Mouse (Mus musculus): ENCODE measurements at regions not wholly inside any gene's neighbourhood (a gene's known extent, or its start where the extent isn't known, plus 50 kb on each side); places are given as distances from the start of the nearest gene placed in this dataset.
"Not testable (repeated sequence)": the region's sequence is repeated elsewhere in the genome, so short reads cannot be mapped to it uniquely, and the experiment has no call there.

- not testable (repeated sequence) for DNase-seq (ENCODE audit: low spot score in 2 of 2)
Observed at GRCm38 (mm10) chr16:56323828-56324227, 119.7 kb downstream of the Impg2 start.

DNA sequence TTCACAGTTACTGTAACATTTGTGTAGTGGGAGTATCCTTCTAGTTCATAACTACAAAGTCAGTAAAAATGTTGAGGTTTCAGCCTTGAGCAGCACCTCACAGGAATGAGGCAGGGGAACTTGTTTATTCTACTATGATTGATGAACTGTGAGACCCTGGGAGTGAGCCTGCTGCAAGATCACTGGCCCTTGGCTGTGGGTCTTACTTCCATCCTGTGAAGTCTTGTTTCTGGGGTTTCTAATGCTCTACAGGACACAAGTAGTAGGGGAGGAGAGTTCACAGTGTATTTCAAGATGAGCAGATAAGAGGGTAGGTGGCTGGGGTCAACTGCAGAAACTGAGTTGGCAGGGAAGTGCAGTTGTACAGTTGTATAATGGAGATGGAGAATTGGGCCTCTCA is 128.3 kb upstream of the Abi3bp start:
- no peak for DNase-seq (ENCODE audit: low spot score in 2 of 2)

DNA sequence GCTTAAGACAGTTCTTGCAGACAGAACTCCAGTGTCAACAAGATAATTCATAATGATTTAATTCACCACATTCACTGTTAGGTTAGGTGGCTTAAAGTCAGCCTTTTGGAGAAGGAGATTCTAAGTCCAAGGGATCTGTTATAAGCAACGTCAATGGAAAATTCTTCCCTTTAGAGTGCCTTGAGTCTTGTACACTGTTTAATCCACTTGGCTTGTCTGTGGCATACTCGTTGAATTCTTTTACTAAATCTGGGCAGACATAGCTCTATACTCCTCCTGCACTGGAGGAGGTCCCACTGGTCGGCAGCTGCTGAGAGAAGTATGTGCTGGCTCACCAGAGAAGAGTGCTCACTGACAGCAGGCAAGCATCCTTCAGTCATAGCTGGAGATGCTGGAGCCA is 124.8 kb upstream of the Abi3bp start:
- no peak for DNase-seq (ENCODE audit: low spot score in 2 of 2)

GRCm38 (mm10) chr16:56359101-56359500 is 118.6 kb upstream of the Abi3bp start:
- no peak for DNase-seq (ENCODE audit: low spot score in 2 of 2)

- DNase-seq (ENCODE audit: low spot score in 2 of 2): no peak
Observed at GRCm38 (mm10) chr16:56360992-56361391, 116.7 kb upstream of the Abi3bp start.

- DNase-seq (ENCODE audit: low spot score in 2 of 2): no peak
Observed at GRCm38 (mm10) chr16:56378356-56378755, 99.3 kb upstream of the Abi3bp start.

DNA sequence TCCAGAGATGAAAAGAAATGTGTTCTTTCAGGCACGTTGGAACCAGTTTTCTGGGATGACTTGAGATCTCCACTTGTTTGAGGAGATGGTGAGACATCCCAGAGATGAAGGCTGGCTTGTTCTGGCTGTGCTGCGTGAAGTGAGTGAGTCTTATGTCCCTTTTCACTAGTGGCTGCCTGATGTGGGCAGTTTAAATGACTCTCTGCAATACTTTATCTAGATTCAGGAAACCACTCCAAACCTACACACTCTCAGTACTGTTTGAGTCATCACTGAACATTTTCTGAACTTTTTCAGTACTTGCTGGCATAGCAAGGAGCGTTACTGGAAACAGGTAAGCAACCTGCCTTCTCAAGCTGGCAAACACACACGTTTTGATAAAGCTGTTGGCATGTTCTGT is 97.0 kb upstream of the Abi3bp start:
- no peak for DNase-seq (ENCODE audit: low spot score in 2 of 2)

GRCm38 (mm10) chr16:56386539-56386938 is 91.1 kb upstream of the Abi3bp start:
- no peak for DNase-seq (ENCODE audit: low spot score in 2 of 2)

DNA sequence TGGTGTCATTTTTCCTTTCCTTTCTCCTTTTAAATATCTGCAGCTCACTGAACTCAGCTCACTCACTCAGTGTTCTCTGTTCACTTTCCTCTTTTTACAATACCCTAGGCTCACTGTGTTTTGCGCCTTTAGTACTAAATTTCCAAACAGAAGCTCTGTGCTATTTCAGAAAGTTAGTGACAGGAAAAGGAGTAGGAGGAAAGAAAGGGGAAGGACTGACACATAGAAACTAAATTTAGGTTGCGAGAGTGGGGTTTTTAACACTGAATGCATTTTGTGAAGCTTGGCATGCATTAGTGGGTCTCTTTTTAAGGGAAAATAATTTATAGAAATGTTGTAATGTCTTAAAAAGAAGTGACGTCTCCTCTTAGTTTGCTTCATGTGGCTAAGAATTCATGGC is 84.8 kb upstream of the Abi3bp start:
- DNase-seq (ENCODE audit: low spot score in 2 of 2): peak in 1 of 2 experiments; percentile 18

DNA sequence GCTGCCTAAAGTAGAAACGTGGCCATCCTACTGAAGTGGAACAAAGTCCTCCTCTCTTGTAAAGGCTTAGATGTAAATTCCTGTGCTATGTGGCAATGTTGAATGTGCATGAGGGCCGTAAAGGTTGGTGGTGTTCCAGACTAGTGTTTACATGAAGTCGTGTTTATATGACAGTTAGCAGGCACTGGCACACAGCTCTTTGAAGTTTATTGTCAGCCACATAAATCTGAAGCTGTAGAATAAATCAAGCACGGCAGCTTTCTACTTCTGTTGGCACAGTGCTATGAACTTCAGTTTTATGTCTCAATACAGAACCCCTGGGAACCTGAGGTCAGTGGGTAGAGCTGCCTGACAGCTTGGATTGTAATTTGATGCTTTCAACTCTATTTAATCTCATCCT is 81.1 kb upstream of the Abi3bp start:
- no peak for DNase-seq (ENCODE audit: low spot score in 2 of 2)

- peak in 1 of 2 experiments; percentile 50 for DNase-seq (ENCODE audit: low spot score in 2 of 2)
Observed at GRCm38 (mm10) chr16:56399541-56399940, 78.1 kb upstream of the Abi3bp start.

- DNase-seq (ENCODE audit: low spot score in 2 of 2): peak in 1 of 2 experiments; percentile 28
Observed at GRCm38 (mm10) chr16:56423761-56424160, 53.9 kb upstream of the Abi3bp start.

All from left cerebral cortex, adult 8-10 months (tissue).